In genomic region chr9:65156604-65157003, GRCm38 (mm10) we compare ENCODE assay signal across 14 mouse cellular contexts. TPM values are rescaled to one million over a fixed set of nuclear protein-coding genes. Genes with fewer than 3 reads are reported as not detected.
DNase-seq lines count a peak whose midpoint lies in the region; ATAC-seq lines count a peak whose summit lies in the region.
"Had no signal": no experiment of that assay in that cellular context is flagged by ENCODE, and none has a peak within 500 bp of the region (broad histone marks: within the 10 kb centered on the region; RNA-seq: fewer than 3 reads in every experiment).

No protein-coding gene starts in this region.

- no peaks in the 10 kb centered on the region for H3K27me3 ChIP-seq in neural tube, embryonic 11.5 days (ENCODE audit: control insufficient read depth, insufficient read depth, low read length)
- no peaks in the 10 kb centered on the region for H3K27me3 ChIP-seq in limb, embryonic 10.5 days (ENCODE audit: low read depth, poor library complexity, severe bottlenecking)

- H3K9me3 ChIP-seq in neural tube, embryonic 11.5 days (ENCODE audit: control insufficient read depth, low read length) = no peaks in the 10 kb centered on the region
- no peaks in the 10 kb centered on the region for H3K9me3 ChIP-seq in limb, embryonic 10.5 days (replicated peaks)

- peak; percentile 56 for DNase-seq in embryo, embryonic 10.5 days (ENCODE audit: low spot score)
- DNase-seq in embryo, embryonic 10 days (ENCODE audit: low spot score) = no peak
- peak; percentile 62 for DNase-seq in neural tube, embryonic 11.5 days (ENCODE audit: low spot score)
- DNase-seq in neural tube, embryonic 10.5 days (ENCODE audit: extremely low spot score, low spot score) = no peak
- DNase-seq in limb, embryonic 10.5 days (ENCODE audit: low spot score) = no peak
- no peak for DNase-seq in right cerebral cortex, postnatal 25 days
- DNase-seq in frontal cortex, adult 2 months (ENCODE audit: extremely low spot score in 1 of 2, low spot score in 1 of 2) = no peak
- DNase-seq: gastrocnemius, postnatal 10 days had no signal

- H3K4me2 ChIP-seq in neural tube, embryonic 11.5 days (ENCODE audit: low read depth) = peak overlapping the region; percentile 16

- 2% methylated on average over 8 of the region's 8 CpGs for WGBS in neural tube, embryonic 11.5 days
- 3% methylated on average over 8 of the region's 8 CpGs for WGBS in limb, embryonic 10.5 days

- ATAC-seq in neural tube, embryonic 11.5 days (ENCODE audit: insufficient read depth, low FRiP score, low TSS enrichment) = no peak
- no peak for ATAC-seq in megakaryocyte-erythroid progenitor cell, adult 5-6 weeks (replicated peaks; ENCODE audit: low FRiP score, low TSS enrichment, poor library complexity, severe bottlenecking)
- ATAC-seq: intestine, embryonic 16.5 days; lung, postnatal 0 days; Patski had no signal

- H3K36me3 ChIP-seq in neural tube, embryonic 11.5 days (ENCODE audit: control insufficient read depth, insufficient read depth, low read length) = no peaks in the 10 kb centered on the region; the same call in 1 of the 2 replicates
- peaks cover 92% of the 10 kb centered on the region for H3K36me3 ChIP-seq in limb, embryonic 10.5 days

- H3K4me1 ChIP-seq in neural tube, embryonic 11.5 days (ENCODE audit: control insufficient read depth, insufficient read depth, low read length) = peaks cover 79% of the 10 kb centered on the region
- peaks cover 97% of the 10 kb centered on the region for H3K4me1 ChIP-seq in limb, embryonic 10.5 days

- H3K27ac ChIP-seq in neural tube, embryonic 11.5 days (ENCODE audit: low read depth, low read length) = peak overlapping the region; percentile 72
- H3K27ac ChIP-seq in limb, embryonic 10.5 days = peak overlapping the region; percentile 80

- peak overlapping the region; percentile 47 for H3K9ac ChIP-seq in neural tube, embryonic 11.5 days (ENCODE audit: low read length)

- no peak overlapping the region for H3K4me3 ChIP-seq in neural tube, embryonic 11.5 days (ENCODE audit: low read depth, low read length)
- H3K4me3 ChIP-seq in limb, embryonic 10.5 days = 0 out of 2 replicates have a peak overlapping the region, but pooled peaks have one; percentile 21

RNA-seq across cellular contexts. Expression of gene Igdcc3, which starts 15.6 kb away (rescaled TPM):
- 60.7 and 71.9 TPM in 2 replicates for polyA plus RNA-seq in neural tube, embryonic 11.5 days (2014; fragmentation: Nextera tagmentation; extraction: Ambion mirVana)
- polyA plus RNA-seq in limb, embryonic 10.5 days (2016; fragmentation: Nextera tagmentation; extraction: Ambion mirVana) = 230 and 420 TPM in 2 replicates
- total RNA-seq in megakaryocyte-erythroid progenitor cell, adult 5-6 weeks (2014; fragmentation: Nextera tagmentation) = not detected in 2 replicates
- not detected in 2 replicates for total RNA-seq in megakaryocyte-erythroid progenitor cell, adult 5-6 weeks (2017)
- polyA plus RNA-seq in frontal cortex, adult 2 months (2012; rRNA removed) = 2.6 and 3.1 TPM in 2 replicates
- total RNA-seq: common myeloid progenitor, adult 5-6 weeks had no signal
- polyA plus RNA-seq: Patski; small intestine, adult 2 months had no signal

RNA-seq across cellular contexts. Expression of gene Parp16, which starts 38.5 kb away (rescaled TPM):
- polyA plus RNA-seq in neural tube, embryonic 11.5 days (2014; fragmentation: Nextera tagmentation; extraction: Ambion mirVana) = 4.9 and 6.1 TPM in 2 replicates
- polyA plus RNA-seq in limb, embryonic 10.5 days (2016; fragmentation: Nextera tagmentation; extraction: Ambion mirVana) = 8.7 and 9.0 TPM in 2 replicates
- 4.9 and 8.3 TPM in 2 replicates for total RNA-seq in megakaryocyte-erythroid progenitor cell, adult 5-6 weeks (2014; fragmentation: Nextera tagmentation)
- 0.30 and 6.7 TPM in 2 replicates for total RNA-seq in megakaryocyte-erythroid progenitor cell, adult 5-6 weeks (2017)
- polyA plus RNA-seq in frontal cortex, adult 2 months (2012; rRNA removed) = 3.9 TPM in 2 replicates

RNA-seq across cellular contexts. Expression of gene Igdcc4, which starts 55.3 kb away (rescaled TPM):
- 12.3 and 14.1 TPM in 2 replicates for polyA plus RNA-seq in neural tube, embryonic 11.5 days (2014; fragmentation: Nextera tagmentation; extraction: Ambion mirVana)
- 11.1 and 11.2 TPM in 2 replicates for polyA plus RNA-seq in limb, embryonic 10.5 days (2016; fragmentation: Nextera tagmentation; extraction: Ambion mirVana)
- 0.35 TPM in 1 of 2 replicates, not detected in the other for total RNA-seq in megakaryocyte-erythroid progenitor cell, adult 5-6 weeks (2014; fragmentation: Nextera tagmentation)
- total RNA-seq in megakaryocyte-erythroid progenitor cell, adult 5-6 weeks (2017) = 0.42 TPM in 1 of 2 replicates, not detected in the other
- 27.7 and 30.9 TPM in 2 replicates for polyA plus RNA-seq in frontal cortex, adult 2 months (2012; rRNA removed)

Comparison
In these comparisons a context has a peak if more than half of its experiments do, and no peak if none do; other contexts are left out.
1. DNase-seq: peak in embryo, embryonic 10.5 days (single experiment) and neural tube, embryonic 11.5 days (single experiment); none in embryo, embryonic 10 days (single experiment), neural tube, embryonic 10.5 days (single experiment), limb, embryonic 10.5 days (single experiment), right cerebral cortex, postnatal 25 days (single experiment) and frontal cortex, adult 2 months (0 of 2).
2. RNA of gene Igdcc3, which starts 15.6 kb away (polyA plus RNA-seq): 230 to 420 TPM in limb, embryonic 10.5 days and 60.7 to 71.9 TPM in neural tube, embryonic 11.5 days; 2.6 to 3.1 TPM in frontal cortex, adult 2 months; every median in the first group is over 10 times any median in the second.